Mouse (Mus musculus): Measurements from ENCODE around the gene Tmeff2. TPM values are rescaled to one million over a fixed set of nuclear protein-coding genes. Genes with fewer than 3 reads are reported as not detected.
A peak's percentile ranks its signal among the peaks of the same experiment; 100 is the strongest.

The Tmeff2 gene
- polyA plus RNA-seq, 1 experiment from 2014 or later, result 77.8 TPM

DNA sequence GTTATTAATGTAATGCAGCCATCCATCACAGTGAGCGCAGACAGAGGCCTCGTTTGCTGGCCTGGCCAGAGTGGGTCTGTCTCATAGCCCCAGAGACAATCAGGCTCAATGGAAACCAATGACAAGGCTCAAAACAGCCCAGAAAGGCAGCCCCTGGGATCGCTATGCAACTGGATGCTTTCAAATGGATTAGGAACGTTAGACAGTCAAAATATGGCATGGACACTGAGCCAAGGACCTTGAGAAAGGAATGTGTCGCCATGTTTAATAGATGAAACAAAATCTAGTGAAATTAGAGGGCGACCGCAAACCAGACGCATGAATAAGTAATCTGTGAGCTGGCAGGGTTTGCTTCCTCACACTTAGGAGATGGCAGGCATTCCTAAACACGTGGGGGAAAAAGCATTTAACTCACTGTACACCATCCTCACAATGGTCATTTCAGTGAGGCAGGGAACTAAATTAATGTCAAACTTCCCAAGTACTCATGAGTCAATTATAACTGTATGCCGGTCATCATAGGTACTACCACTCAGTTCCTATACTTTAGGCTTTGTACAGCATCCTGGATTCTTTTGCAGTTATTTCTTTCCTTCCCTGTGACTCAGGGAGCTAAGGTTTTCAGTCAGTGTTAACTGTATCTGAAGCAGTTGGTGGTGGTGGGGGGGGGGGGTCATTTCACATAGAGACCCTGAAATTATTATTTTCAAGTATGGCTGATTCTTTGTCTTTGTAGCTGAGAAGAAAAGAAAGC, 225.4 kb downstream of the Tmeff2 start:
- no peaks in the 10 kb centered on the region for H3K36me3 ChIP-seq
- H3K9ac ChIP-seq, result no peak overlapping the region
- H3K4me2 ChIP-seq, result no peak overlapping the region
- H3K9me3 ChIP-seq, result no peaks in the 10 kb centered on the region
- no peak overlapping the region for H3K4me3 ChIP-seq
- WGBS, result 46% methylated on average over 10 of the region's 10 CpGs
- H3K27ac ChIP-seq (replicated peaks), result no peak overlapping the region
- no peaks in the 10 kb centered on the region for H3K27me3 ChIP-seq
- ATAC-seq (ENCODE audit: low FRiP score, low read depth), result peak; percentile 54; the same call in 1 of the 2 replicates
- 0 out of 2 replicates have a peak, but pooled peaks cover 4% of the 10 kb centered on the region for H3K4me1 ChIP-seq (replicated peaks)

DNA sequence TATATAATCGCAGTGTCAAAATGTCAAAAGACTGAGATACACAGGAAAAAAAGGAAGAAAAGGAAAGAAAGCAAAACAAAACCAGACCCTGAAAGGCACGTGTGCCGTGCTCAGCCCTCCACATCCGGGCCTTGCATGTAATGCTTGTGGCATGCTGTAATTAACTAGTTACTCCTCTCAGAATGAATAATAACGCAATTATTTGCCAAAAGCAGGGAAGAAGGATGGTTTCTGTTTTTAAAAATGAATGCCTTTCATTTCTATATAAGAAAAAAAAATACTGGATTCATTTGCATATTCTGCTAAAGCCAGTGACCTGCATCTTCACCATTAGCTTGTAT, 225.9 kb downstream of the Tmeff2 start:
- WGBS, result 53% methylated on average over 5 of the region's 5 CpGs
- H3K9ac ChIP-seq, result no peak overlapping the region
- no peaks in the 10 kb centered on the region for H3K36me3 ChIP-seq
- 0 out of 2 replicates have a peak, but pooled peaks cover 4% of the 10 kb centered on the region for H3K4me1 ChIP-seq (replicated peaks)
- H3K9me3 ChIP-seq, result no peaks in the 10 kb centered on the region
- H3K4me3 ChIP-seq, result no peak overlapping the region
- ATAC-seq (ENCODE audit: low FRiP score, low read depth), result no peak
- H3K27ac ChIP-seq (replicated peaks), result no peak overlapping the region
- H3K4me2 ChIP-seq, result no peak overlapping the region
- no peaks in the 10 kb centered on the region for H3K27me3 ChIP-seq

DNA sequence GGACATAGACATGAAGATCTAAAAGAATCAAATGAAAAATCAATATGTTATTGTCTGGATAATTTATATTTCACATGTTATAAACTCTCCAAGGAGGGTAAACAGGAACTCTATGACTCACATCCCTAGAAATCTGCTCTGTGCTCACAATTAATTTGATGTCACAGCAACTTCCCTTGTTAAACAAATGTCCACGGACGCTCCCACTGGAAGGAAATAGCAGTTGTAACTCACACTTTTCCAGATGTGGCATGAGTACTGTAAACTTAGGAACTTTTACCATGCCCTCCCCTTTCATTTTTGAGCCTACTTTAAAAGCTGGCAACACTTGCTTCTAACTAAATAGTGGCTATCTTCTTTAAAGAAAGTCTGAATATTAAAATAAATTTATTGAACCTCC, 236.3 kb downstream of the Tmeff2 start:
- 81% methylated on average over 2 of the region's 2 CpGs for WGBS
- no peaks in the 10 kb centered on the region for H3K4me1 ChIP-seq (replicated peaks)
- H3K4me2 ChIP-seq, result no peak overlapping the region
- no peak overlapping the region for H3K4me3 ChIP-seq
- no peak for ATAC-seq (ENCODE audit: low FRiP score, low read depth)
- H3K9me3 ChIP-seq, result no peaks in the 10 kb centered on the region
- H3K36me3 ChIP-seq, result no peaks in the 10 kb centered on the region
- no peaks in the 10 kb centered on the region for H3K27me3 ChIP-seq
- no peak overlapping the region for H3K27ac ChIP-seq (replicated peaks)
- no peak overlapping the region for H3K9ac ChIP-seq

- H3K4me1 ChIP-seq (replicated peaks), result no peaks in the 10 kb centered on the region
- H3K4me2 ChIP-seq, result no peak overlapping the region
- no peaks in the 10 kb centered on the region for H3K36me3 ChIP-seq
- WGBS, result 87% methylated on average over 10 of the region's 10 CpGs
- H3K9me3 ChIP-seq, result no peaks in the 10 kb centered on the region
- H3K27me3 ChIP-seq, result no peaks in the 10 kb centered on the region
- no peak overlapping the region for H3K27ac ChIP-seq (replicated peaks)
- no peak for ATAC-seq (ENCODE audit: low FRiP score, low read depth)
- no peak overlapping the region for H3K9ac ChIP-seq
- no peak overlapping the region for H3K4me3 ChIP-seq
These were observed 239.2 kb downstream of the Tmeff2 start for GRCm38 (mm10) chr1:51139605-51140004.

GRCm38 (mm10) chr1:51141381-51141780, 240.9 kb downstream of the Tmeff2 start:
- Histone ChIP-seq H3K36me3 (no peaks in the 10 kb centered on the region), H3K4me2 (no peak overlapping the region), H3K4me1 (replicated peaks) (no peaks in the 10 kb centered on the region), H3K9me3 (no peaks in the 10 kb centered on the region), H3K4me3 (no peak overlapping the region), H3K9ac (no peak overlapping the region), H3K27me3 (no peaks in the 10 kb centered on the region), H3K27ac (replicated peaks) (no peak overlapping the region)
- ATAC-seq (ENCODE audit: low FRiP score, low read depth), result no peak
- whole genome bisulfite sequencing, result 92% methylated on average over 1 of the region's 1 CpGs

DNA sequence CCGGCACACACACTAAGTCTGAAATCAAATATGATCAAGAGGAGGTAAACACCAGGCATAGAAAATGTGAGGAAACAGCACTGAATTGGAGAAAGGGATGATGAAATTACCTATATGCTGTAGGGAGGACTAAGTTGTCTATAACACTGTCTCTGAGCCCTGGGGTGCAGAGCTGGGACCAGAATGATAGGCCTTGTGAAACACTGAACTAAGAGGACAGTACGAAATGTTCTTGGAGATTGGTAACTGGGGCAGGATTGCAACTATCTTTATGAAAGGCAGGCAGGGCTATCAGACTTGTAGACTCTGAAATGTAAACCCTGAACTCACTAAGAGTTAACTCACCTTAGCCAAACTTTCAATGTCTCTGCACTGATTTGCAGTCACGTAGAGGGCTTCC, 242.3 kb downstream of the Tmeff2 start:
- WGBS, result 87% methylated on average over 3 of the region's 3 CpGs
- Histone ChIP-seq H3K9me3 (no peaks in the 10 kb centered on the region), H3K4me3 (no peak overlapping the region), H3K36me3 (no peaks in the 10 kb centered on the region), H3K4me1 (replicated peaks) (no peaks in the 10 kb centered on the region), H3K27me3 (no peaks in the 10 kb centered on the region), H3K4me2 (no peak overlapping the region), H3K27ac (replicated peaks) (no peak overlapping the region), H3K9ac (no peak overlapping the region)
- ATAC-seq (ENCODE audit: low FRiP score, low read depth), result no peak

DNA sequence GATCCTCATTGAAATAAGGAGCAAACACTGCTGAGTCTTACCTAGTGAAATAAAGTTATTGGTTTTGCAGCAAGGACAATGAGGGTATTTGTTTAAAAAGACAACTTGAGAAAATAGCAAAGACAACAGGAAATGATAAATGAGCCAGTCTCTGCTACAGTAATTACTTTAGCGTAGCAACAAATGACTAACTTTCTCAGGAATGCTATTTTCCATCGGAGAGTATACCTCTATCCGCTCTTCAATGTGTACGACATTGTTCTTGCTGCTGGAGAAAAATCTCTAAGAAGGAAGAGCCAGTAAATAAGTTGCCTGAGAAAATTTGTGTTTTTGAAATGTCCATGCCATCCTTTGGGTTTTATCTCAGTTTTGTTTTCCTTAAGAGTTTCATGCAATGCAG, 245.2 kb downstream of the Tmeff2 start:
- Histone ChIP-seq H3K4me2 (no peak overlapping the region), H3K36me3 (no peaks in the 10 kb centered on the region), H3K27ac (replicated peaks) (no peak overlapping the region), H3K9ac (no peak overlapping the region), H3K4me1 (replicated peaks) (peaks cover 11% of the 10 kb centered on the region), H3K4me3 (no peak overlapping the region), H3K27me3 (no peaks in the 10 kb centered on the region), H3K9me3 (no peaks in the 10 kb centered on the region)
- ATAC-seq (ENCODE audit: low FRiP score, low read depth), result no peak
- WGBS, result 62% methylated on average over 4 of the region's 4 CpGs

- 45% methylated on average over 9 of the region's 9 CpGs for WGBS
- H3K27ac ChIP-seq (replicated peaks), result peak overlapping the region; percentile 51; the same call in 1 of the 2 replicates
- no peaks in the 10 kb centered on the region for H3K9me3 ChIP-seq
- no peak overlapping the region for H3K4me2 ChIP-seq
- peaks cover 11% of the 10 kb centered on the region for H3K4me1 ChIP-seq (replicated peaks)
- no peak overlapping the region for H3K9ac ChIP-seq
- H3K36me3 ChIP-seq, result no peaks in the 10 kb centered on the region
- H3K27me3 ChIP-seq, result no peaks in the 10 kb centered on the region
- ATAC-seq (ENCODE audit: low FRiP score, low read depth), result peak; percentile 73; the same call in 1 of the 2 replicates
- no peak overlapping the region for H3K4me3 ChIP-seq
These were observed 248.2 kb downstream of the Tmeff2 start for GRCm38 (mm10) chr1:51148481-51149137.

DNA sequence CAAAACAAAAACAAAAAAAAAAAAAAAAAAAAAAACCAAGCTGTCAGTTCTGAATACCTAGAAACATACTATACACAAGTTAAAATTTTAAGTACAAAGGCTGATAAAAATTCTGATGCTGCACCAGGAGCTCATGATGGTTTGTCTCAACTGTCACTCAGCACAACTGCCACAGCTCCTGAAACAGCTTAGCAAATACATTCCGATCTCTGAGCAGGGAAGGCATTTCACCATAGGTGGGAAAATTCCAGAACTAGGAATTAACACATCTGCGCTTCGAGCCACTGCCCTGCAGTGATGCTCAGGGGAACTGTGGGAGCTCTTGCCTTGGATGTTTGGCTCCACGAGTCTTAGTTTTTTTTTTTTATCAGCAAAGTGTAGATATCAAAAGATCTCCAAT, 249.0 kb downstream of the Tmeff2 start:
- Histone ChIP-seq H3K4me2 (no peak overlapping the region), H3K36me3 (no peaks in the 10 kb centered on the region)
- 46% methylated on average over 4 of the region's 4 CpGs for WGBS

DNA sequence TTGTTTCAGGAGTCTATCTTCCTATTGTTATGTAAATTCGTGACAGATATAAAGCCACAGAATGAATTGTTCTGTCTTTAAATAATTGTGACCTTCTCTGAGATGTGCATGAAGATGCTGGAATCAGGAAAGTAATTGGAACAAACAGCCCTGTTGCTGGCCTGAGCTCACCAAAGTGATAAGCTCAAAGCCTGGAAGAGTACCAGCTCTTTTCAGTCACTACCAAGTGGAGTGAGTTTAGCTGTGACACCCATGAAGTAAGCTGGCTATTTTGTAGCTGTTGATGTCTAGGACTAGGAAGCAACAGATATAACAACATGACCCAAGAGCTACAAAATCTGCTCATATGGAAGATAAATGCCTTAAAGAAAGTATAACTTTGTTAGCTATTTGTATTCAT, 249.4 kb downstream of the Tmeff2 start:
- no peak overlapping the region for H3K4me3 ChIP-seq
- no peak for ATAC-seq (ENCODE audit: low FRiP score, low read depth)
- WGBS, result 78% methylated on average over 1 of the region's 1 CpGs

More for the DNA sequence above, 249.0 kb downstream of the Tmeff2 start:
- H3K4me3 ChIP-seq, result no peak overlapping the region
- no peak overlapping the region for H3K9ac ChIP-seq
- no peak overlapping the region for H3K27ac ChIP-seq (replicated peaks)
- no peaks in the 10 kb centered on the region for H3K27me3 ChIP-seq
- no peaks in the 10 kb centered on the region for H3K9me3 ChIP-seq
- peaks cover 11% of the 10 kb centered on the region for H3K4me1 ChIP-seq (replicated peaks)
- ATAC-seq (ENCODE audit: low FRiP score, low read depth), result no peak

GRCm38 (mm10) chr1:51152017-51152416, 251.6 kb downstream of the Tmeff2 start:
- WGBS, result 37% methylated on average over 2 of the region's 2 CpGs
- Histone ChIP-seq H3K27me3 (no peaks in the 10 kb centered on the region), H3K9ac (no peak overlapping the region), H3K4me3 (no peak overlapping the region), H3K27ac (replicated peaks) (no peak overlapping the region), H3K4me1 (replicated peaks) (peaks cover 11% of the 10 kb centered on the region), H3K36me3 (no peaks in the 10 kb centered on the region), H3K9me3 (no peaks in the 10 kb centered on the region), H3K4me2 (no peak overlapping the region)
- ATAC-seq (ENCODE audit: low FRiP score, low read depth), result no peak

More for the DNA sequence above, 249.4 kb downstream of the Tmeff2 start:
- Histone ChIP-seq H3K4me2 (no peak overlapping the region), H3K9me3 (no peaks in the 10 kb centered on the region), H3K27me3 (no peaks in the 10 kb centered on the region), H3K4me1 (replicated peaks) (peaks cover 11% of the 10 kb centered on the region), H3K9ac (no peak overlapping the region), H3K36me3 (no peaks in the 10 kb centered on the region), H3K27ac (replicated peaks) (no peak overlapping the region)

GRCm38 (mm10) chr1:51152856-51153255, 252.4 kb downstream of the Tmeff2 start:
- H3K27me3 ChIP-seq, result no peaks in the 10 kb centered on the region
- H3K4me3 ChIP-seq, result no peak overlapping the region
- H3K4me1 ChIP-seq (replicated peaks), result peaks cover 11% of the 10 kb centered on the region
- no peak overlapping the region for H3K27ac ChIP-seq (replicated peaks)
- WGBS, result 20% methylated on average over 5 of the region's 5 CpGs
- H3K4me2 ChIP-seq, result no peak overlapping the region
- H3K9me3 ChIP-seq, result no peaks in the 10 kb centered on the region
- no peak for ATAC-seq (ENCODE audit: low FRiP score, low read depth)
- H3K9ac ChIP-seq, result no peak overlapping the region
- no peaks in the 10 kb centered on the region for H3K36me3 ChIP-seq
